Mouse (Mus musculus): ENCODE measurements at regions not wholly inside any gene's neighbourhood (a gene's known extent, or its start where the extent isn't known, plus 50 kb on each side); places are given as distances from the start of the nearest gene placed in this dataset.

DNA sequence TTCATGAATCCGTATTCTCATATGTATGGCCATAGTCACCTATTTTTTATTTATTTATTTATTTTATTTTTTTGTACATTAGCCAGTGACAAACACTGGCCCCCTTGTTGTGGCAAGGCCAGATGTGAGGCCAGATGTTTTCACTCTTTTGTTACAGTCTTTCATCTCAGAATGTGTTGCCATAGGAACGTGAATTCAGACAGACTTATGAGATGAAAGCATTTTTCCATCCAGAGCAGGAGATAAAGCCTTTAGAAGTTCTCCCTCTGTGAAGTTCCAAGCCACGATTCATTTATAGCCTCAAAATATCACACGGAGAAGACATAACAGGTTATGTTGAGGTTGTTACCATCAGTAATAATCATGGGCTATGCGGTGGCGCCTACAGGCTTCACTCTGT, 220.9 kb downstream of the Arpp21 start:
- ATAC-seq (ENCODE audit: low FRiP score, low read depth) (no peak), DNase-seq (ENCODE audit: low spot score) (no peak)
- no peak overlapping the region for H3K4me3 ChIP-seq (replicated peaks; ENCODE audit: low read length)
- 28% methylated on average over 6 of the region's 6 CpGs for WGBS
- H3K27ac ChIP-seq (replicated peaks; ENCODE audit: low read depth, low read length): no peak overlapping the region
- no peaks in the 10 kb centered on the region for H3K4me1 ChIP-seq (ENCODE audit: control insufficient read depth, insufficient read depth, low read length)
- H3K4me2 ChIP-seq (replicated peaks; ENCODE audit: low read depth, low read length, severe bottlenecking): no peak overlapping the region
- no peaks in the 10 kb centered on the region for H3K27me3 ChIP-seq (ENCODE audit: control insufficient read depth, insufficient read depth, low read length)
- H3K9me3 ChIP-seq (ENCODE audit: control insufficient read depth, low read length): no peaks in the 10 kb centered on the region
- H3K36me3 ChIP-seq (ENCODE audit: control insufficient read depth, insufficient read depth, low read length): no peaks in the 10 kb centered on the region
- no peak overlapping the region for H3K9ac ChIP-seq (ENCODE audit: low read depth, low read length, severe bottlenecking)
- TF ChIP-seq POLR2A (IDR thresholded peaks at IDR 0.05; ENCODE audit: borderline replicate concordance, extremely low read depth, insufficient read depth, insufficient read length): no peak

DNA sequence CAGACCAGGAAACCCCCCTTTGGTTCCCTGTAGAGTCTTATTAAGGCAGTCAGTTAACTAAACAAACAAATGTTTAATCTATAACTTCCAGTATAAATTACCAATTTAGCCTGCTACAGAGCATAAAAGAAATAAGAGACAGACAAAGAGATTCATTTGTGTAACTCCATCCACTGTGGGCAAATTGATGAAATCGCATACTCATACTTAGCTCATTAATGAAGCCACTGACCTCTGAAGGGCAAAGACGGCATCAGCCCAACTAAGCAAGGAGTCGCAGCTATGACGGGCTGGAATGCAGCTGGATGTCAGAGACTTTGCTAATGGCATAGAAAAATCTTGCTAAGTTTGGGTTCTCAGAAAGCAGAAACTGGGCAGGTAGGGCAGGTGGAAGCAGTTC, 241.3 kb downstream of the Arpp21 start:
- H3K9ac ChIP-seq (ENCODE audit: low read depth, low read length, severe bottlenecking): no peak overlapping the region

DNA sequence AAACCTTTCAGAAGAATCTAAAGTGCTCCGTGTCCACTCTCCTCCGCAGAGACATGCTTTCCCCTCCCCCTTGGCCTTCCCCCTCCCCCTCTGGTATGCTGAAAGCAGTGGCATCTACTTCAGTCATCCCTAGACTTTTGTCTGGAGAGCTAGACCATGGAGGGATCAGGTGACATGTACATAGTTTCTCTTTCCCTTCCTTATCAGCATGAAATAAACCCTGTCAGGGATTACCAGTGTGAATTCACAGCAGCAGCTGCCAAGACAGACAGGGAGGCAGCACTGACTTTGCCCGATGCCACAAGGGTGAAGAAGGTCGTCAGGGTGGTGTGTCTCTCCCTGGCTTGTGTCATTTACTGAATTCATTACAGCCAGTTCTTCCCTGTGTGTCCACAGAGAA, 241.9 kb downstream of the Arpp21 start:
- no peak for DNase-seq (ENCODE audit: low spot score)
- Histone ChIP-seq H3K9ac (ENCODE audit: low read depth, low read length, severe bottlenecking) (no peak overlapping the region), H3K4me3 (replicated peaks; ENCODE audit: low read length) (no peak overlapping the region), H3K27me3 (ENCODE audit: control insufficient read depth, insufficient read depth, low read length) (no peaks in the 10 kb centered on the region), H3K9me3 (ENCODE audit: control insufficient read depth, low read length) (no peaks in the 10 kb centered on the region), H3K27ac (replicated peaks; ENCODE audit: low read depth, low read length) (no peak overlapping the region), H3K4me2 (replicated peaks; ENCODE audit: low read depth, low read length, severe bottlenecking) (no peak overlapping the region), H3K36me3 (ENCODE audit: control insufficient read depth, insufficient read depth, low read length) (no peaks in the 10 kb centered on the region), H3K4me1 (ENCODE audit: control insufficient read depth, insufficient read depth, low read length) (no peaks in the 10 kb centered on the region)
- ATAC-seq (ENCODE audit: low FRiP score, low read depth): peak; percentile 65
- WGBS: 35% methylated on average over 4 of the region's 4 CpGs
- no peak for TF ChIP-seq POLR2A (IDR thresholded peaks at IDR 0.05; ENCODE audit: borderline replicate concordance, extremely low read depth, insufficient read depth, insufficient read length)

More for the DNA sequence above, 241.3 kb downstream of the Arpp21 start:
- TF ChIP-seq POLR2A (IDR thresholded peaks at IDR 0.05; ENCODE audit: borderline replicate concordance, extremely low read depth, insufficient read depth, insufficient read length): no peak
- Histone ChIP-seq H3K4me3 (replicated peaks; ENCODE audit: low read length) (no peak overlapping the region), H3K4me2 (replicated peaks; ENCODE audit: low read depth, low read length, severe bottlenecking) (no peak overlapping the region), H3K27me3 (ENCODE audit: control insufficient read depth, insufficient read depth, low read length) (no peaks in the 10 kb centered on the region), H3K27ac (replicated peaks; ENCODE audit: low read depth, low read length) (no peak overlapping the region), H3K36me3 (ENCODE audit: control insufficient read depth, insufficient read depth, low read length) (no peaks in the 10 kb centered on the region), H3K4me1 (ENCODE audit: control insufficient read depth, insufficient read depth, low read length) (no peaks in the 10 kb centered on the region), H3K9me3 (ENCODE audit: control insufficient read depth, low read length) (no peaks in the 10 kb centered on the region)
- no peak for ATAC-seq (ENCODE audit: low FRiP score, low read depth)
- no peak for DNase-seq (ENCODE audit: low spot score)
- 66% methylated on average over 4 of the region's 4 CpGs for WGBS

DNA sequence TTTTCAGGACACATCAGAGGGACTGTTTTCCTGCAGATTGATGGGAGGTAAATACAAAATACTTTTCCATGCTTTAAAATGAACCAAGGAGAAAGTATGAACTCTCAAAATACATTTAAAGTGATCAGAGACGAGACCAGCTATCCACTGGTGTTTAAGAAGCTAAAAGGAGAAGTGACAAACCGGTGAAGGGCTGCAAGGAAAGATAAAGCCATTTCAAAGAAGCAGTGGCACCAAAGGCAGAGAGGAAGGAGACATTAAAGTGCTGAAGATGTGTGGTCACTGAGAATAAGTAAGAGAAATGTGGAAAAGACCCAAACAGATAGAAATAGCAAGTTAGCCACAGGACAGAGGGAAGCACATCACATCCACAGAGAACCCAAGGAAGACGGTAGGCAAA, 245.7 kb downstream of the Arpp21 start:
- H3K36me3 ChIP-seq (ENCODE audit: control insufficient read depth, insufficient read depth, low read length): no peaks in the 10 kb centered on the region
- DNase-seq (ENCODE audit: low spot score) (no peak), ATAC-seq (ENCODE audit: low FRiP score, low read depth) (no peak)
- no peak overlapping the region for H3K4me3 ChIP-seq (replicated peaks; ENCODE audit: low read length)
- H3K9me3 ChIP-seq (ENCODE audit: control insufficient read depth, low read length): no peaks in the 10 kb centered on the region
- no peak for TF ChIP-seq POLR2A (IDR thresholded peaks at IDR 0.05; ENCODE audit: borderline replicate concordance, extremely low read depth, insufficient read depth, insufficient read length)
- no peak overlapping the region for H3K9ac ChIP-seq (ENCODE audit: low read depth, low read length, severe bottlenecking)
- H3K27ac ChIP-seq (replicated peaks; ENCODE audit: low read depth, low read length): no peak overlapping the region
- H3K4me1 ChIP-seq (ENCODE audit: control insufficient read depth, insufficient read depth, low read length): no peaks in the 10 kb centered on the region
- WGBS: 80% methylated on average over 3 of the region's 3 CpGs
- H3K4me2 ChIP-seq (replicated peaks; ENCODE audit: low read depth, low read length, severe bottlenecking): no peak overlapping the region
- no peaks in the 10 kb centered on the region for H3K27me3 ChIP-seq (ENCODE audit: control insufficient read depth, insufficient read depth, low read length)

DNA sequence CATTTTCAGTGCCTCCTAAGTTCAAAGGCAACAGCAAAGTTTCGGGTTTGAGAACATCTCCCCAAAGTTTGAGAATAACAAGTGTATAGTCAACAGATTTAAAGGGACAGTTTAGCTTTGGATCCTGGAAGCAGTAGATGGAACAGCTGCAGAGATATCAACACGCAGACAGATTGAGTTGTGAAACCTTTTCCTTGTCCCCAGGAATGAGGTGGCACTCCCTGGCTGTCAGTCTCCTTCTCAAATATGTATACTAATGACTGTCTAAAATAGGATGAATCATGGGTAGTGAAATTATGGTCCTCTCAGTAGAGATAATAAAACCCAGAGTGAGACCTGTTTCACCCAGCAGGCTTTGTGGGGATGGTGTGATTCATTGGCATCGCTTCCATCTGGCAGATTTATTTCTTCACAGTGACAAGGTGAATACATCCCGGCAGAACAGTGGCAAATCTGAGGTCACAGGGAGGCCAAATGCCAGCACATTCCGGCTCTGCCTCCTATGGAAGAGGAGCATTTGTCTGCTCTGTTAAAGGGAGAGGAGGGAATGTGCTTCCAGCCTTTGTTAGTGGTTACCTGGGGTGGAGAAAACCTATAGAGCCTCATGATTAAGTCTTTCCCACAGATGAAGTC, 272.2 kb downstream of the Arpp21 start:
- Histone ChIP-seq H3K9me3 (ENCODE audit: control insufficient read depth, low read length) (no peaks in the 10 kb centered on the region), H3K4me1 (ENCODE audit: control insufficient read depth, insufficient read depth, low read length) (no peaks in the 10 kb centered on the region), H3K9ac (ENCODE audit: low read depth, low read length, severe bottlenecking) (no peak overlapping the region), H3K27me3 (ENCODE audit: control insufficient read depth, insufficient read depth, low read length) (no peaks in the 10 kb centered on the region), H3K4me2 (replicated peaks; ENCODE audit: low read depth, low read length, severe bottlenecking) (no peak overlapping the region), H3K36me3 (ENCODE audit: control insufficient read depth, insufficient read depth, low read length) (no peaks in the 10 kb centered on the region), H3K4me3 (replicated peaks; ENCODE audit: low read length) (no peak overlapping the region), H3K27ac (replicated peaks; ENCODE audit: low read depth, low read length) (no peak overlapping the region)
- ATAC-seq (ENCODE audit: low FRiP score, low read depth) (no peak), DNase-seq (ENCODE audit: low spot score) (peak; percentile 8)
- TF ChIP-seq POLR2A (IDR thresholded peaks at IDR 0.05; ENCODE audit: borderline replicate concordance, extremely low read depth, insufficient read depth, insufficient read length): no peak
- 22% methylated on average over 5 of the region's 5 CpGs for WGBS

DNA sequence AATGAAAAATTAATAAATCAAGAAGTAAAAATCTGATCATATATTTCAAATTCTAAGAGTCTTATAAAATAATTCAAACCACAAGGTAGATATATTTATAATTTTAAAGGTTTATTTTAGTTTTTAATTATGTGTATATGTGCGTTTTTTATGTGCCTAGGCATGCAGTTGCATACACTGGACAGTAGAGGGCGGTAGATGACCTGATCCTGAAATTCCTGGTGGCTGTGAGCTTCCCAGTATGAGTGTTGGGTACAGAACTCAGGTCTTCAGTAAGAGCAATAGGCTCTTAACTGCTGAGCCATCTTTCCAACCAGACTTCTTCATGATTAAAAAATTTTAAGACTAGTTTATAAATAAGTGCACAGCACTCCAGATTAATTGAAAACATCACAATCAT, 267.7 kb upstream of the Stac start:
- 52% methylated on average over 2 of the region's 2 CpGs for WGBS

More for the DNA sequence above, 267.7 kb upstream of the Stac start:
- TF ChIP-seq POLR2A (IDR thresholded peaks at IDR 0.05; ENCODE audit: borderline replicate concordance, extremely low read depth, insufficient read depth, insufficient read length): no peak
- DNase-seq (ENCODE audit: low spot score) (no peak), ATAC-seq (ENCODE audit: low FRiP score, low read depth) (no peak)
- Histone ChIP-seq H3K4me3 (replicated peaks; ENCODE audit: low read length) (no peak overlapping the region), H3K27me3 (ENCODE audit: control insufficient read depth, insufficient read depth, low read length) (no peaks in the 10 kb centered on the region), H3K4me2 (replicated peaks; ENCODE audit: low read depth, low read length, severe bottlenecking) (no peak overlapping the region), H3K4me1 (ENCODE audit: control insufficient read depth, insufficient read depth, low read length) (no peaks in the 10 kb centered on the region), H3K9ac (ENCODE audit: low read depth, low read length, severe bottlenecking) (no peak overlapping the region), H3K27ac (replicated peaks; ENCODE audit: low read depth, low read length) (no peak overlapping the region), H3K9me3 (ENCODE audit: control insufficient read depth, low read length) (no peaks in the 10 kb centered on the region), H3K36me3 (ENCODE audit: control insufficient read depth, insufficient read depth, low read length) (no peaks in the 10 kb centered on the region)

Measured in limb, embryonic 14.5 days (tissue).